ENCODE assay signal across 8 mouse cellular contexts in the genomic region with DNA sequence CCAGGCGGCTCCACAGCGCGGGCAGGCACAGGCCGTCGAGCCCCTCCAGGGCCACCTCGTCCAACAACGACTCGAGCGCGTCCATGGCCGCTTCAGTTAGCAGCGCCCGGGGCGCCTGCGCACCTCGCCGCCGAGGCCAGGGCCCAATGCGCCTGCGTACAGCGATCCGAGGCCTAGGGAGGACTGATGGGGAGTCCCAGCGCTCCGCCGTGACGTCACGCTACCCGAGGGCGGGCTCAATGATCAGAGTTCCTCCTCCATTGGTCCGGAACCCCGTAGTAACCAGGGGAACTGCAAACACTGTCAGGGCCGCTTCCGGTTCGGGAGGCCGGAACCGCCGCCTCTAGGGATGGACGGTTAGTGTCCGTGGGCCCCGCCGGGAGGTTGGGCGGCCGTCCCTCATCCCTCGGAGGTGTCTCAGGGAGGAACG. TPM values are rescaled to one million over a fixed set of nuclear protein-coding genes. Genes with fewer than 3 reads are reported as not detected.
DNase-seq lines count a peak whose midpoint lies in the region; ATAC-seq and TF ChIP-seq lines count a peak whose summit lies in the region.

A gene (minus strand): TSS at position 188 of the 430 bp plus-strand sequence.
A gene (plus strand): TSS at position 296 of the 430 bp plus-strand sequence.

- intact Hi-C loops in heart, postnatal 10 days (cut with DNase I): no loop called here

- TF ChIP-seq EP300 in ES-Bruce4 (IDR thresholded peaks at IDR 0.05; ENCODE audit: insufficient read depth, low read depth, low read length): no peak
- TF ChIP-seq EP300 in liver, postnatal 0 days (IDR thresholded peaks at IDR 0.05; ENCODE audit: low read depth): no peak

- H3K36me3 ChIP-seq in ES-Bruce4 (ENCODE audit: control insufficient read depth, insufficient read depth, low read length, poor library complexity, severe bottlenecking): peaks cover 12% of the 10 kb centered on the region
- H3K36me3 ChIP-seq in forebrain, embryonic 13.5 days (ENCODE audit: poor library complexity, severe bottlenecking): peaks cover 17% of the 10 kb centered on the region
- H3K36me3 ChIP-seq in liver, postnatal 0 days (replicated peaks; ENCODE audit: insufficient read depth, low read length): peaks cover 21% of the 10 kb centered on the region
- peaks cover 15% of the 10 kb centered on the region; the same call in 1 of the 2 replicates for H3K36me3 ChIP-seq in neural tube, embryonic 14.5 days (ENCODE audit: control insufficient read depth, insufficient read depth, low read length)

- H3K4me3 ChIP-seq in ES-Bruce4 (ENCODE audit: low read depth, low read length): peak within 1 kb of the TSS; percentile 95
- H3K4me3 ChIP-seq in forebrain, embryonic 13.5 days: peak within 1 kb of the TSS; percentile 91
- peak within 1 kb of the TSS; percentile 95 for H3K4me3 ChIP-seq in liver, postnatal 0 days (ENCODE audit: low read depth, low read length)
- peak within 1 kb of the TSS; percentile 96 for H3K4me3 ChIP-seq in neural tube, embryonic 14.5 days (ENCODE audit: low read depth, low read length)

- peak; percentile 100 for DNase-seq in heart, postnatal 10 days
- DNase-seq in large intestine, adult 2 months (ENCODE audit: low read depth, low spot score): peak; percentile 94
- peak; percentile 100 for DNase-seq in liver, postnatal 0 days
- peak; percentile 100 for DNase-seq in testis, postnatal 10 days (ENCODE audit: low spot score)

- no peak for TF ChIP-seq POLR2A in ES-Bruce4 (IDR thresholded peaks at IDR 0.05; ENCODE audit: insufficient read depth, low read length)

- H3K27ac ChIP-seq in ES-Bruce4 (ENCODE audit: insufficient read depth, low read length): no peak within 1 kb of the TSS
- peak within 1 kb of the TSS; percentile 86 for H3K27ac ChIP-seq in forebrain, embryonic 13.5 days
- peak within 1 kb of the TSS; percentile 94 for H3K27ac ChIP-seq in liver, postnatal 0 days (ENCODE audit: low read depth)
- peak within 1 kb of the TSS; percentile 88 for H3K27ac ChIP-seq in neural tube, embryonic 14.5 days (ENCODE audit: low read depth, low read length)

- H3K9me3 ChIP-seq in ES-Bruce4 (replicated peaks; ENCODE audit: control insufficient read depth, insufficient read depth, low read length, poor library complexity, severe bottlenecking): peaks cover 6% of the 10 kb centered on the region; the same call in 1 of the 2 replicates
- no peaks in the 10 kb centered on the region for H3K9me3 ChIP-seq in forebrain, embryonic 13.5 days (replicated peaks)
- no peaks in the 10 kb centered on the region for H3K9me3 ChIP-seq in liver, postnatal 0 days (ENCODE audit: low read length)
- H3K9me3 ChIP-seq in neural tube, embryonic 14.5 days (ENCODE audit: control insufficient read depth, low read length): no peaks in the 10 kb centered on the region

- H3K4me1 ChIP-seq in ES-Bruce4 (ENCODE audit: control insufficient read depth, insufficient read depth, low read length): no peaks in the 10 kb centered on the region
- H3K4me1 ChIP-seq in forebrain, embryonic 13.5 days: peaks cover 37% of the 10 kb centered on the region
- H3K4me1 ChIP-seq in liver, postnatal 0 days (ENCODE audit: insufficient read depth): peaks cover 39% of the 10 kb centered on the region
- peaks cover 27% of the 10 kb centered on the region for H3K4me1 ChIP-seq in neural tube, embryonic 14.5 days (ENCODE audit: control insufficient read depth, insufficient read depth, low read length)

- TF ChIP-seq CTCF in ES-Bruce4 (IDR thresholded peaks at IDR 0.05; ENCODE audit: low read depth, low read length): no peak
- no peak for TF ChIP-seq CTCF in liver, postnatal 0 days (IDR thresholded peaks at IDR 0.05; ENCODE audit: low read depth)

- H3K9ac ChIP-seq in ES-Bruce4 (ENCODE audit: low read depth, poor library complexity, severe bottlenecking): peak within 1 kb of the TSS; percentile 87
- peak within 1 kb of the TSS; percentile 95 for H3K9ac ChIP-seq in forebrain, embryonic 13.5 days
- H3K9ac ChIP-seq in liver, postnatal 0 days (replicated peaks): peak within 1 kb of the TSS; percentile 89
- peak within 1 kb of the TSS; percentile 89 for H3K9ac ChIP-seq in neural tube, embryonic 14.5 days (replicated peaks; ENCODE audit: low read depth, low read length)

- H3K27me3 ChIP-seq in ES-Bruce4 (ENCODE audit: control insufficient read depth, insufficient read depth, low read length, poor library complexity, severe bottlenecking): no peaks in the 10 kb centered on the region
- H3K27me3 ChIP-seq in forebrain, embryonic 13.5 days: no peaks in the 10 kb centered on the region
- no peaks in the 10 kb centered on the region for H3K27me3 ChIP-seq in liver, postnatal 0 days (ENCODE audit: insufficient read depth, low read length)
- no peaks in the 10 kb centered on the region for H3K27me3 ChIP-seq in neural tube, embryonic 14.5 days (ENCODE audit: control insufficient read depth, insufficient read depth, low read length)

- 0% methylated on average over 45 of the region's 45 CpGs for WGBS in forebrain, embryonic 13.5 days
- under 1% methylated on average over 45 of the region's 45 CpGs for WGBS in large intestine, adult 2 months
- under 1% methylated on average over 45 of the region's 45 CpGs for WGBS in liver, postnatal 0 days (ENCODE audit: insufficient replicate concordance)
- WGBS in neural tube, embryonic 14.5 days: under 1% methylated on average over 45 of the region's 45 CpGs

- H3K4me2 ChIP-seq in forebrain, embryonic 13.5 days: peak within 1 kb of the TSS; percentile 74
- H3K4me2 ChIP-seq in liver, postnatal 0 days (ENCODE audit: low read depth, low read length): peak within 1 kb of the TSS; percentile 98
- H3K4me2 ChIP-seq in neural tube, embryonic 14.5 days (ENCODE audit: low read depth, low read length): peak within 1 kb of the TSS; percentile 78

- peak; percentile 98 for ATAC-seq in cerebellum, adult (ENCODE audit: insufficient number of reproducible peaks, low FRiP score, low TSS enrichment)
- peak; percentile 99 for ATAC-seq in forebrain, embryonic 13.5 days
- peak; percentile 98 for ATAC-seq in liver, postnatal 0 days
- ATAC-seq in neural tube, embryonic 14.5 days (ENCODE audit: low read depth): peak; percentile 99

RNA-seq across cellular contexts. Expression of the first gene that starts in this region (rescaled TPM):
- 92.7 and 105 TPM in 2 replicates for polyA plus RNA-seq in ES-Bruce4 (2011; ENCODE audit: insufficient read depth, insufficient read length, low read depth, missing spikeins)
- 32.6 and 42.2 TPM in 2 replicates for polyA plus RNA-seq in forebrain, embryonic 13.5 days (2015; fragmentation: Nextera tagmentation; extraction: Ambion mirVana)
- total RNA-seq in heart, postnatal 10 days (2021): 10 to 100 TPM; 73.5 to 87.1 TPM
- 23.6 and 30.3 TPM in 2 replicates for polyA plus RNA-seq in large intestine, adult 2 months (2012; rRNA removed)
- polyA plus RNA-seq in liver, postnatal 0 days (2015; fragmentation: Nextera tagmentation; extraction: Ambion mirVana): 3.3 and 4.8 TPM in 2 replicates
- 35.4 and 41.9 TPM in 2 replicates for polyA plus RNA-seq in neural tube, embryonic 14.5 days (2014; fragmentation: Nextera tagmentation; extraction: Ambion mirVana)

RNA-seq across cellular contexts. Expression of the second gene that starts in this region (rescaled TPM):
- 17.6 and 21.8 TPM in 2 replicates for polyA plus RNA-seq in ES-Bruce4 (2011; ENCODE audit: insufficient read depth, insufficient read length, low read depth, missing spikeins)
- polyA plus RNA-seq in forebrain, embryonic 13.5 days (2015; fragmentation: Nextera tagmentation; extraction: Ambion mirVana): 8.1 TPM in 2 replicates
- 10 to 100 TPM; 14.7 to 17.3 TPM for total RNA-seq in heart, postnatal 10 days (2021)
- polyA plus RNA-seq in large intestine, adult 2 months (2012; rRNA removed): 10.4 and 16.5 TPM in 2 replicates
- polyA plus RNA-seq in liver, postnatal 0 days (2015; fragmentation: Nextera tagmentation; extraction: Ambion mirVana): 1.2 and 1.3 TPM in 2 replicates
- polyA plus RNA-seq in neural tube, embryonic 14.5 days (2014; fragmentation: Nextera tagmentation; extraction: Ambion mirVana): 6.8 and 7.2 TPM in 2 replicates
